Mouse (Mus musculus) neutrophil, adult 5-6 weeks (primary cell): Measurements from ENCODE around the gene Mamstr. TPM values are rescaled to one million over a fixed set of nuclear protein-coding genes. Genes with fewer than 3 reads are reported as not detected.
A peak's percentile ranks its signal among the peaks of the same experiment; 100 is the strongest.

Experiments used
- ATAC-seq: fragments of 151-379, 151-347 bp; 2 replicates; pipeline ENCODE4 v1.8.0; 2017; ENCODE audit warnings: mild to moderate bottlenecking, moderate TSS enrichment; ENCODE audit not compliant: insufficient number of reproducible peaks, poor library complexity, low FRiP score, severe bottlenecking; ENCODE audit errors: extremely low read depth
- total RNA-seq: library from RNA; stranded (forward); fragments of 200-1000 nt; gene quantifications from 2 replicates; pipeline ENCODE4 v1.2.3, GENCODE M21; 2017

Gene Mamstr
- 1.0 TPM in 1 of 2 replicates, not detected in the other for total RNA-seq

GRCm38 (mm10) chr7:45639561-45640027 is at the start of gene Mamstr:
TSS of gene Mamstr (plus strand) at chr7:45639977.
- no peak for ATAC-seq

- no peak for ATAC-seq
Observed at GRCm38 (mm10) chr7:45590874-45591273, 48.9 kb upstream of the Mamstr start.

- ATAC-seq: 0 out of 2 replicates have a peak, but pooled peaks have one; percentile 7
Observed at GRCm38 (mm10) chr7:45591880-45592279, 47.9 kb upstream of the Mamstr start.

- ATAC-seq: peak; percentile 68
Observed at GRCm38 (mm10) chr7:45593118-45593815, 46.5 kb upstream of the Mamstr start.

- no peak for ATAC-seq
Observed at GRCm38 (mm10) chr7:45595176-45595575, 44.6 kb upstream of the Mamstr start.

DNA sequence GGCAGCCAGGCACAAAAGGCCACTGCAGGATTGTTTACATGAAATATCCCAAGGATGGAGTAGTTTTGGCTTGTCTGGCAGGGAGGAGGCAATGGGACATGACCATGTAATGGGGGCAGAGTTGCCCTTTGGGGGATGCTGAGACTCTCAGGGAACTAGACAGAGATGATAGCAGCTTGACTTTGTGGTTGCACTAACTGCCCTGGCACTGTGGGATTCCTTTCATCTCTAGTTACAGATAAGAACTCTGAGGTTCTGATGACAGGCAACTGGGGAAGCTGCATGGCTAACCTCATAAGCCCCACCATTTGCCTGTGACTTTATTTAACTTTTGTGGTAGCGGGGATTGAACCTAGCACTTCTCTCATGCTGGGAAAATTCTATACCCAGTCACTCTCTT is 43.7 kb upstream of the Mamstr start:
- no peak for ATAC-seq

DNA sequence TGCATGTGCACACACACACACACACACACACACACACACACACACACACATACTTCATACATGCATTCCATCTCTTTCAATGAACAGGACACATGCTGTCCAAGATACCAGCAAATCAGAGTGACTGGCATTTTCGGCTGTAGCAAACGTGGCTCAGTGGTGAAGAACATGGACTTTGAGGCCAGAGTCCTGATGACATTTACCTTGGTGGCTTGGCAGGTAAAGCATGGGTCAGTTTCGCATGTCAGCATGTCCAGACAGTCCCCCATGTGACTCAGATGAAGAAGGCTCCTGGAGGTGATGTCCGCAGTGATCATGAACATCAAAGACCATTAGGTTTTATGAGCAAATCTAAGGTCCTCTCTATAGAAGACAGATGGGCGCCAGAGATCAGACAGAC is 42.8 kb upstream of the Mamstr start:
- ATAC-seq: no peak

- ATAC-seq: no peak
Observed at GRCm38 (mm10) chr7:45597527-45597926, 42.2 kb upstream of the Mamstr start.

GRCm38 (mm10) chr7:45598960-45599879 is 40.6 kb upstream of the Mamstr start:
- ATAC-seq: no peak

GRCm38 (mm10) chr7:45605704-45606289 is 34.0 kb upstream of the Mamstr start:
- ATAC-seq: no peak

DNA sequence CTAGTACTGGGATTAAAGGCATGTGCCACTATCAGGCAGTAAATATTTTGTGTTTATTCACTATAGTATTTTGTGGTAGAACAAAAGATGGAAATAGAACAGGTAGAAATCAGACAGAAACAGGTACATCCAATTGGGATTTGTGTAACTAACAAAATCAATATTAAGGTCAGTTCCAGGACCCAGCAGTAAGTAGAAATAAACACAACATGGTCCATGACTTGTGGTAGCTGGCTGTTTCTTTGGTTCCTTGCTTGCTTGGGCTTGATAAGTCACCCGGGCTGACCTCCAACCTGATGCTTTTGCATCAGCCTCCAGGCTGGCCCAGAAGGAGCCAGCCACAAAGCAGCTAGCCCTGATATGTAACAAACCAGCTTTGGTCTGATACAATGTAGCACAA is 30.3 kb upstream of the Mamstr start:
- no peak for ATAC-seq

DNA sequence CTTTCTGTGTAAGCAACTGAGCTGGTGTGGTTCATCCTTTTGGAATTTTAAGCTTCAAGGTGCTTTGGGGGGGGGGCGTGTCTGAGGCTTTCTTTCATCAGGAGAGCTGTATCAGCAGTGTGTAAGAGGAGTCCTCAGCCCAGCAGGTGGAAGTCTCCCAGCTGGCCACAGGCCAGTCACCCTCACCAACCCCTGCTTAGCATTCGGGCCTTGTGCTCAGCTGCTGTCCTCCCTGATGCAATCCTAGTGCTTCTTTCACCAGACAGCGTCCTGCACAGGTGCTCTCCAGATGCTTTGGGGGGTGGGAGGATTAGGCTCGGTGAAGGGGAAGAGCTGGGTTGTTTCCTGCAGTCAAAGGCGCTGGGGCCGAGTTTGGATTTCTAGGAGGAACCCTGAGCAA is 23.5 kb upstream of the Mamstr start:
- no peak for ATAC-seq

- no peak for ATAC-seq
Observed at GRCm38 (mm10) chr7:45617042-45617695, 22.6 kb upstream of the Mamstr start, which contains the start of gene Fut1. TSS of gene Fut1 (plus strand) at chr7:45617289.

- no peak for ATAC-seq
Observed at GRCm38 (mm10) chr7:45618316-45618715, 21.5 kb upstream of the Mamstr start.

DNA sequence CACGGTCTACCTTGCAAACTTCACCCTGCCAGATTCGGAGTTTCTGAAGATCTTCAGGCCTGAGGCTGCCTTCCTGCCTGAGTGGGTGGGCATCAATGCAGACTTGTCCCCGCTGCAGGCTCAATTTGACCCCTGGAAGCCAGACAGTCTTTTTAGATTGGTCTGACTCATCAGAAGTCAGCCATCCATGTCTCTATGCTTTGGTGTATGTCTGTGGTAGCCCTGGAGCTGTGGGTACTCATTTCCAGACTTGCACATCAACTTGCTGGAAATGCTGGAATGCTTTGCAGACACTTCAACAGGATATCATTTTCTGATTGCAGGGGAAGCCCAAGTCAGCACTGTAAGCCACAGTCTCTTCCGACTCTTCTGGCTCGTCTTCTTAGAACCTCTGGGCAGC is 20.2 kb upstream of the Mamstr start:
- no peak for ATAC-seq

GRCm38 (mm10) chr7:45621443-45621842 is 18.3 kb upstream of the Mamstr start, which contains the start of gene Izumo1:
TSS of gene Izumo1 (plus strand) at chr7:45621811.
- no peak for ATAC-seq

DNA sequence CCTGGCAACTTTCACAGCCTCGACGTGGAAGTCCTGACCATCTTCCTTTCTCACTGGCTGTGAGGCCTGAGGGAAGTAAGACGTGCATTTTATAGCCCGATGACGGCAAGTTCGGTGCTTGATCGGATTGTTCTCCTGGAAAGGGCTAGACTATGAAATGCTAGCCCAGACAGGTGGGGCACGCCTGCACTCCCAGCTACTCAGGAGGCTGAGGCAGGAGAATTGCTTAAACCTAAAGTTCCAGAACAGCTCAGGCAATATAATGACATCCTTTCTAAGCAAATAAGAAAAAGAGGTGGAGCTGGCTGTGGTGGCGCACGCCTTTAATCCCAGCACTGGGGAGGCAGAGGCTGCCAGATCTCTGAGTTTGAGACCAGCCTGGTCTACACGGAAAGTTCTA is 16.3 kb upstream of the Mamstr start:
- no peak for ATAC-seq

DNA sequence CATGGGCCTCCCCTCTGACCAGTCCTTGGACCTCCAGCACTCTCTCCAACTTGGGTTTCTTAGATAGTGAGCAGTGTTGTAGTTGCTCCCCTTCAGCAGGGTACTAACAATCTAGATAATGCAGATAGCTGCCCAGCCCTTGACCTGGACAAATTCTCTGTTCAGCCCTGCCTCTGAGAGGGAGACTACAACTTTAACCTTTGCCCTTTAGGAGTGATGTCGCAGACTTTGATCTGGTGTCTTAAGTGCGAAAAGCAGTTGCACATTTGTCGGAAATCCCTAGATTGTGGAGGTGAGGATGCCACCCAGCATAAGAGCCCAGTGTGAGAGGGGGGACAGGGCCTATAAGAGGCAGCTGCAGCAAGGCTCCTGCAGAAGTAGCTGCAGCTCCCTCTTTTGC is 15.1 kb upstream of the Mamstr start:
- ATAC-seq: no peak

DNA sequence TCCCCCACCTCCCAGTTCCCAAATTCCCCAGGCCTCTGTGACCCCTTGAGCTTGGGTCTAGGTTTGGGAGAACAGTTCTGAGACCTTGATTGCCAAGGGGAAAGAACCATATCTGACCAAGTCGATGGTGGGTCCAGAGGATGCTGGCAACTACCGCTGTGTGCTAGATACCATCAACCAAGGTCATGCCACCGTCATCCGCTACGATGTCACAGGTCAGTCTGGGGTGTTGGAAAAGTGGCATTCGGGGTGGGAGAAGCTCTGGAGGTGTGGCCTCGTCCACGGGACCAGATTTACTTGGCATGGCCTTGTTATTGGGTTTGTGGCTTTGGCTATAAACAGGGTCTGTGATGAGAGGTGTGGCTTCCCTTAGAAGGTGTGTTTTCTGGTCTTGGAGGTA is 14.3 kb upstream of the Mamstr start:
- no peak for ATAC-seq
